Mouse (Mus musculus) limb, embryonic 15.5 days (tissue): ENCODE measurements at regions not wholly inside any gene's neighbourhood (a gene's known extent, or its start where the extent isn't known, plus 50 kb on each side); places are given as distances from the start of the nearest gene placed in this dataset.

Experiments
- ATAC-seq: fragments of 200-750 bp; cut with Nextera tagmentation; 2 replicates; pipeline ENCODE4 v1.8.0; 2017; ENCODE audit warnings: low read depth, moderate TSS enrichment; ENCODE audit not compliant: insufficient number of reproducible peaks, low FRiP score, low TSS enrichment
- H3K27ac ChIP-seq: fragments of 300-500 bp; sonication (generic); 2 replicates; pipeline ENCODE4 v1.5.1; 2015; ENCODE audit warnings: moderate library complexity, mild to moderate bottlenecking, inconsistent platforms
- H3K27me3 ChIP-seq: fragments of 300-500 bp; sonication (generic); 2 replicates; pipeline ENCODE4 v1.6.1; 2015; ENCODE audit warnings: inconsistent platforms
- H3K36me3 ChIP-seq: fragments of 300-500 bp; sonication (generic); 2 replicates; pipeline ENCODE4 v1.6.1; 2015; ENCODE audit warnings: inconsistent platforms
- H3K4me1 ChIP-seq: fragments of 300-500 bp; sonication (generic); 2 replicates; pipeline ENCODE4 v1.6.1; 2015; ENCODE audit warnings: inconsistent platforms
- H3K4me2 ChIP-seq: fragments of 300-500 bp; sonication (generic); 2 replicates; pipeline ENCODE4 v1.6.1; 2015; ENCODE audit warnings: mild to moderate bottlenecking, inconsistent platforms
- H3K4me3 ChIP-seq: fragments of 300-500 bp; sonication (generic); 2 replicates; pipeline ENCODE4 v1.5.1; 2015; ENCODE audit warnings: mild to moderate bottlenecking, inconsistent platforms
- H3K9ac ChIP-seq: fragments of 300-500 bp; sonication (generic); 2 replicates; pipeline ENCODE4 v1.6.1; 2015; ENCODE audit warnings: inconsistent platforms
- H3K9me3 ChIP-seq: fragments of 300-500 bp; sonication (generic); 2 replicates; pipeline ENCODE4 v1.6.1; 2016; ENCODE audit warnings: inconsistent platforms
- WGBS: fragments of 180-500 bp; shearing (Covaris S2); methylation state at CpG from one replicate; pipeline ENCODE4 v1.1.7; 2015; 5-methylcytosine and 5-hydroxymethylcytosine counted together

GRCm38 (mm10) chr16:87783561-87784304, 85.0 kb downstream of the Bach1 start:
- H3K36me3 ChIP-seq = no peaks in the 10 kb centered on the region
- no peak overlapping the region for H3K4me3 ChIP-seq
- no peak overlapping the region for H3K4me2 ChIP-seq
- H3K4me1 ChIP-seq = peaks cover 3% of the 10 kb centered on the region; the same call in 1 of the 2 replicates
- H3K9me3 ChIP-seq = no peaks in the 10 kb centered on the region
- no peak overlapping the region for H3K27ac ChIP-seq
- 60% methylated on average over 17 of the region's 17 CpGs for WGBS
- ATAC-seq = no peak
- H3K27me3 ChIP-seq = no peaks in the 10 kb centered on the region
- no peak overlapping the region for H3K9ac ChIP-seq

GRCm38 (mm10) chr16:87784405-87784994, 85.8 kb downstream of the Bach1 start:
- Histone ChIP-seq H3K9me3 (no peaks in the 10 kb centered on the region), H3K27ac (no peak overlapping the region), H3K4me3 (no peak overlapping the region), H3K9ac (no peak overlapping the region), H3K4me1 (peaks cover 3% of the 10 kb centered on the region; the same call in 1 of the 2 replicates), H3K4me2 (no peak overlapping the region), H3K27me3 (no peaks in the 10 kb centered on the region), H3K36me3 (no peaks in the 10 kb centered on the region)
- no peak for ATAC-seq
- WGBS = 47% methylated on average over 13 of the region's 13 CpGs

- Histone ChIP-seq H3K4me2 (no peak overlapping the region), H3K27me3 (no peaks in the 10 kb centered on the region), H3K9me3 (no peaks in the 10 kb centered on the region), H3K4me3 (no peak overlapping the region), H3K9ac (no peak overlapping the region), H3K27ac (no peak overlapping the region), H3K36me3 (no peaks in the 10 kb centered on the region), H3K4me1 (no peaks in the 10 kb centered on the region)
- 67% methylated on average over 10 of the region's 10 CpGs for WGBS
- no peak for ATAC-seq
These were observed 90.8 kb downstream of the Bach1 start for GRCm38 (mm10) chr16:87789539-87789938.

DNA sequence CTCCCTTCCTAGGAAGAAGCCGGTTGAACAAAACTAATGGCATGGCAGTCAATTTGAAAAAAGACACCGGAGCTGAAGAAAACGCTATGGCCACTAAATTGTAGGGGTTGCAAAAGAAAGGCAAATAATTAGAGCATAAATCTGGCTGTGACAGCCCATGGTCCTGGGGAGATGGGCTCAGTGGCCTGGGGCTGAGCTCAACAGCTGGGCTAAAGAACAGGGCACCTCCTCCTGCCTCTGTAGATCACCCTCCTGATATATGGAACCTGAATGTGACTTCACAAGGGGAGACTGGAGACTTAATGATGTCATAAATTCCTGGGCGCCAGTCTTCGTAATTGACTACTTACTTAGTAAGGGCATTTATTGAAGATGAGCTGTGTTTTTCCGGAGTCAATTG, 91.2 kb downstream of the Bach1 start:
- no peaks in the 10 kb centered on the region for H3K36me3 ChIP-seq
- H3K9me3 ChIP-seq = no peaks in the 10 kb centered on the region
- H3K4me1 ChIP-seq = no peaks in the 10 kb centered on the region
- H3K4me2 ChIP-seq = no peak overlapping the region
- no peak for ATAC-seq
- no peak overlapping the region for H3K4me3 ChIP-seq
- no peaks in the 10 kb centered on the region for H3K27me3 ChIP-seq
- H3K9ac ChIP-seq = no peak overlapping the region
- WGBS = 19% methylated on average over 6 of the region's 6 CpGs
- no peak overlapping the region for H3K27ac ChIP-seq

- peak; percentile 57; the same call in 1 of the 2 replicates for ATAC-seq
- Histone ChIP-seq H3K4me2 (peak overlapping the region; percentile 57), H3K4me3 (peak overlapping the region; percentile 34), H3K36me3 (no peaks in the 10 kb centered on the region), H3K27ac (no peak overlapping the region; the same call in 1 of the 2 replicates), H3K27me3 (no peaks in the 10 kb centered on the region), H3K9me3 (no peaks in the 10 kb centered on the region), H3K4me1 (peaks cover 7% of the 10 kb centered on the region), H3K9ac (no peak overlapping the region)
- WGBS = 7% methylated on average over 20 of the region's 20 CpGs
These were observed 97.9 kb downstream of the Bach1 start for GRCm38 (mm10) chr16:87796514-87797248.

DNA sequence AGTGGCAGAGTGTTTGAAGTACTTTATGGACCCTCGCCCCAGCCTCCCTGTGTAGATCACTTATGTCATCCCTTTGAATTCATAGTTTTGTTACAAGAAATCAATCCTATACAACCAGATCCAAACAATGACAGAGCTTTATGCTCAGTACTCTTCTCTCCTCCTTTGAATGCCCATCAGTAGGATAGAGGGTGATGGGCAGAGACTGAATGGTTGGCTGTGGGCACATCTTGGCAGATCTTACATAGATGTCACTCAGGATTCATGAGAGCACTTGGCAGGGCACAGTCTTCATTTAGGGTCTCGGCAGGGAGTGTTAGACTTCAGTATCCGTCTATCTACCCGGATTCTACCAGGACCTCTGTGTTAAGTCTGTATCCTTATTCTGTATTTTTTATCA, 103.6 kb downstream of the Bach1 start:
- Histone ChIP-seq H3K27ac (no peak overlapping the region), H3K4me1 (no peaks in the 10 kb centered on the region), H3K36me3 (no peaks in the 10 kb centered on the region), H3K9me3 (no peaks in the 10 kb centered on the region), H3K27me3 (no peaks in the 10 kb centered on the region), H3K4me2 (no peak overlapping the region), H3K9ac (no peak overlapping the region), H3K4me3 (no peak overlapping the region)
- ATAC-seq = no peak
- 88% methylated on average over 4 of the region's 4 CpGs for WGBS

DNA sequence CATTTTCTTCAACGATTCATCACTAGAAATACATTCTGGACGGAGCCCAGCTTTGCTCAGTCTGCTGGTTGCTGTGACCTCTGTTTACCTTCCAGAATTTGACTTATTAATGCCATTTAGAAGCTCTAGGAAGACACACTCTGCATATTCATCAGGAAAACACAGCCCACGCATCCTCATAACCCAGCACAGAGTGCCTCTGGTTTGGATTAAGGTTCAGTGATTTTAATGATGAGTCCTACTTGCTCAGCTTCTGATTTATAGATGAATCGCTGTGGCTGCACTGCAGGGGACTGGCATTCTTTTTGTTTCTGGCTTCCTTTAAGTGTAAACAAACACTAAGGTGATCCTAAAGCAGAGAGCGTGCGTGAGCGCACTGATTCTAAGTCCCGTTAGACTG, 118.8 kb downstream of the Bach1 start:
- H3K27ac ChIP-seq = no peak overlapping the region
- no peak for ATAC-seq
- H3K4me3 ChIP-seq = no peak overlapping the region
- no peaks in the 10 kb centered on the region for H3K36me3 ChIP-seq
- H3K9ac ChIP-seq = no peak overlapping the region
- no peaks in the 10 kb centered on the region for H3K4me1 ChIP-seq
- H3K27me3 ChIP-seq = no peaks in the 10 kb centered on the region
- H3K9me3 ChIP-seq = no peaks in the 10 kb centered on the region
- 47% methylated on average over 8 of the region's 8 CpGs for WGBS
- no peak overlapping the region for H3K4me2 ChIP-seq

DNA sequence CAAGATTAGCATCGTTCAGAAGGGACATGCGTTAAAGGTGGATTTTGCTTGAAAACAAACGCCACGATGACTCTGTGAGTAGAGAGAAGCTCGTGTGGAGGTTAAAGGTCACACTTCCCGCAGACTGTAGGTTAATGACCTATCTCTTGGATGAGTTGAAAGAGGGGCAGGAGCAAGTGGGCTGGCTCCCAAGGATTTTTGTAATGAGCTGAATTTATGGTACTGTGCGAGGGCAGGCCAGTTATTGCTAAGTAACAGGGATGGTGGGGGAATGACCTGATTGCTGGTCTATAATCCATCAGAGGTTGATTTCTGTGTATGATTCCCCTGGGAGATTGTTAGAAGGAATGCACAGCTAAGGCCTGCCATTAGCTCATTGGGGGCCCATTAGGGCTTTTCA, 135.6 kb downstream of the Bach1 start:
- no peak overlapping the region for H3K27ac ChIP-seq
- no peaks in the 10 kb centered on the region for H3K9me3 ChIP-seq
- 44% methylated on average over 7 of the region's 7 CpGs for WGBS
- H3K4me1 ChIP-seq = no peaks in the 10 kb centered on the region; the same call in 1 of the 2 replicates
- H3K9ac ChIP-seq = no peak overlapping the region
- ATAC-seq = no peak
- no peak overlapping the region for H3K4me2 ChIP-seq
- H3K36me3 ChIP-seq = no peaks in the 10 kb centered on the region
- H3K27me3 ChIP-seq = no peaks in the 10 kb centered on the region
- H3K4me3 ChIP-seq = no peak overlapping the region

DNA sequence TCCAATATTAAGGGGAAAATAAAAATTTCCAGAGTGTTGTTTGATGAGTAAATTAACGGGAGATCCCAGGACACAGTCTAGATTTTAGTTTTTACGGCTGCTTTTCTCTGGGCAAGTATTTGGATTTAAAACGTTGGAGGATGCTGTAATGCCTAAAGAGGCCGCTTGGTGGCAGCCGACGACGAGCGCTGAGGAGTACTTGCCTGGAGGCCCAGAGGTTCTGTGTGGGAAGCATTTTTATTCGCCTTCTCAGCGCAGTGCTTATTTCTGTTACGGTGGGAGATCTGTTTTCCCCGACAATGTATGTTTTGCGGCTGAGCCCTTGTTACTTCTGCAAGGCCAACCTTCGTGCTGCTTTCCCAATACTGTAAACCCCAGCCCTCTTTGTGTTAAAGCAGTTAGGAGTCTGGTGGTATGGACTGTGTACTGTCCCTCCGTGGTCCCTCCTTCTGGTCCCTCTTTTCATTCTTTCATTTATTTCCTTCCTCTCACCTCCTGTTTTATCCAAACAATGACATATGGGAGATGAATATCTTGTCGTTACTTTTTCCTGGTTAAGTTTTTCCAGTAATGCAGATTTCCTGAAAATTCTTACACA, 142.3 kb downstream of the Bach1 start:
- no peak for ATAC-seq
- Histone ChIP-seq H3K9ac (no peak overlapping the region), H3K4me1 (no peaks in the 10 kb centered on the region), H3K36me3 (no peaks in the 10 kb centered on the region), H3K27me3 (no peaks in the 10 kb centered on the region), H3K9me3 (no peaks in the 10 kb centered on the region), H3K4me2 (no peak overlapping the region), H3K4me3 (no peak overlapping the region), H3K27ac (no peak overlapping the region)
- WGBS = 10% methylated on average over 16 of the region's 16 CpGs
